Mouse (Mus musculus) stomach, embryonic 14.5 days (tissue): ENCODE results near the gene 3110040M04Rik. TPM values are rescaled to one million over a fixed set of nuclear protein-coding genes. Genes with fewer than 3 reads are reported as not detected.
"Not testable (repeated sequence)": the region's sequence is repeated elsewhere in the genome, so short reads cannot be mapped to it uniquely, and the experiment has no call there.

Experiments
- ATAC-seq: fragments of 200-750 bp; cut with Nextera tagmentation; 2 replicates; pipeline ENCODE4 v1.8.0; 2017; ENCODE audit warnings: low read depth, moderate TSS enrichment; ENCODE audit not compliant: insufficient number of reproducible peaks, insufficient read depth, low FRiP score
- H3K27ac ChIP-seq: fragments of 300-500 bp; sonication (generic); 2 replicates; pipeline ENCODE4 v1.5.1; 2014; ENCODE audit warnings: mild to moderate bottlenecking, low read length, moderate library complexity, mixed read lengths
- H3K27me3 ChIP-seq: fragments of 300-500 bp; sonication (generic); 2 replicates; pipeline ENCODE4 v1.6.1; 2014; ENCODE audit warnings: low read length, control low read depth, mixed read lengths; ENCODE audit not compliant: control insufficient read depth, insufficient read depth
- H3K36me3 ChIP-seq: fragments of 300-500 bp; sonication (generic); 2 replicates; pipeline ENCODE4 v1.6.1; 2014; ENCODE audit warnings: mild to moderate bottlenecking, control low read depth, low read length, moderate library complexity, mixed read lengths; ENCODE audit not compliant: control insufficient read depth, insufficient read depth
- H3K4me1 ChIP-seq: fragments of 300-500 bp; sonication (generic); 2 replicates; pipeline ENCODE4 v1.6.1; 2014; ENCODE audit warnings: low read length, control low read depth, mixed read lengths; ENCODE audit not compliant: control insufficient read depth, insufficient read depth
- H3K4me2 ChIP-seq: fragments of 300-500 bp; sonication (generic); replicated peaks from 2 replicates; pipeline ENCODE4 v1.6.1; 2014; ENCODE audit warnings: low read depth, low read length, control low read depth
- H3K4me3 ChIP-seq: fragments of 300-500 bp; sonication (generic); 2 replicates; pipeline ENCODE4 v1.5.1; 2014; ENCODE audit warnings: low read depth, low read length, control low read depth
- H3K9ac ChIP-seq: fragments of 300-500 bp; sonication (generic); replicated peaks from 2 replicates; pipeline ENCODE4 v1.6.1; 2014; ENCODE audit warnings: low read depth, mild to moderate bottlenecking, control low read depth, low read length, moderate library complexity, mixed read lengths
- H3K9me3 ChIP-seq: fragments of 300-500 bp; sonication (generic); 2 replicates; pipeline ENCODE4 v1.6.1; 2016; ENCODE audit warnings: low read depth, low read length, control low read depth; ENCODE audit not compliant: control insufficient read depth
- WGBS: fragments of 180-500 bp; shearing (Covaris S2); extraction: QIAGEN DNeasy Blood & Tissue Kit; methylation state at CpG from one replicate; pipeline ENCODE4 v1.1.7; 2014; 5-methylcytosine and 5-hydroxymethylcytosine counted together
- polyA plus RNA-seq: library from polyadenylated mRNA; unstranded; fragments of >200 nt; fragmentation: Nextera tagmentation; extraction: Ambion mirVana; gene quantifications from 2 replicates; pipeline ENCODE4 v1.2.1, GENCODE M21; 2014

Gene 3110040M04Rik
- polyA plus RNA-seq, 1 experiment from 2014 or later, result not detected

DNA sequence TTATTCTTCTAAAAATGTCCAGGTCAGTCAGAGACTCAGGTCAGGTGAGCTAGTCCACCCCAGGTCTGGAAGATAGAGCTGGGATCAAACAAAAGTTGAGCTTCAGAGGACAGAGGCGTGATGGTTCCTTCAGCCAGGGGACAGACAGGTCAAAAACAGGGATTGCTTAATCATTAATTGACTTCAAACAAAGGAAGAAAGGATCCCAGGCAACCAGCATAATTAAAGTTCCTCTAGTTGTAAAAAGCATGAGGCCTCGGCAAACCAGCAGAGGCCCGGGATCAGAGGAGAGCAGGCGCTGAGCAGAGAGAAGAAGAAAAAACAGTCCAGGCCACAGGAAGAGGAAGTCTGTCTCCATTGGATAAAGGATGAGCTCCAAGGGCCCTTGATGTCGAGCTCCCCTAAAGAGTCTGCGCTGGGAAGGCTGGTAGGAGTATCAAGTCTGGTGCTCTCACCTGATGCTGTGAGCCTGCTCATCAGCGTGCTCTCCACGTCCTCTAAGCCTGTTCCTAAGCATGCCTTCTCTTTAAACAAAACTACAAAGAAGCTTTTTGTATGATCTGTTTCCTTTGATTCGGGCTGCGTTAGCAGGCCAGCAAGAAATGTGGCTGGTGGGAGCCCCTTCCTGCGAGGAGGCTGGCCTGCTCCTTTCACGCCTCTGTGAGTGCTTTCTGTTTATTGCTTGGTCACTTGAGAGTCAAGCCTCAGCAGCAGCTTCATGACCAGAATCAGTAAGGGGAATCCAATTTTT lies 36.4 kb upstream of the 3110040M04Rik start:
- no peak overlapping the region for H3K27ac ChIP-seq
- no peak overlapping the region for H3K4me2 ChIP-seq
- no peaks in the 10 kb centered on the region for H3K9me3 ChIP-seq
- no peaks in the 10 kb centered on the region for H3K36me3 ChIP-seq
- WGBS, result 26% methylated on average over 12 of the region's 12 CpGs
- no peaks in the 10 kb centered on the region for H3K27me3 ChIP-seq
- H3K4me3 ChIP-seq, result no peak overlapping the region
- no peak overlapping the region for H3K9ac ChIP-seq
- ATAC-seq, result no peak
- 0 out of 2 replicates have a peak, but pooled peaks cover 4% of the 10 kb centered on the region for H3K4me1 ChIP-seq

DNA sequence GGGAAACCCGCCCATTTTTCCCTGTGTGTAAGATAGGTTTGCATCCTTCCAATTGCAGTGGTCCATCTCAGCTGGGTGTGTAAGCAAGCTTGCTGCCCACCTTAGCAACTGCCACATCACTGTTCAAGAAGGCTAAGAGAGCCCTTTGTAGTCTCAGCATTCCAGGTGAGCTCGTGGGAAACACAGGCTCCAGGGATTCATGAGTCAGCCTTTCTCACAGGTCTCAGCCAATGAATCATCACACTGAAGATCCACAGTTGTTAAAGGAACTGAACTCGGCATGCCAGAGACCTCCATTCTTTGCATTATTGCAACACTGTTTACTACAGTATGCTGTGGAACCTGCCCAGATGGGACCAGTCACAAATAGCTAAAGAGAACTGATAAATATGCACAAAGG lies 35.3 kb upstream of the 3110040M04Rik start:
- H3K27me3 ChIP-seq, result no peaks in the 10 kb centered on the region
- no peak overlapping the region for H3K4me3 ChIP-seq
- WGBS, result 66% methylated on average over 3 of the region's 3 CpGs
- no peaks in the 10 kb centered on the region for H3K36me3 ChIP-seq
- H3K9ac ChIP-seq, result no peak overlapping the region
- H3K9me3 ChIP-seq, result no peaks in the 10 kb centered on the region
- 0 out of 2 replicates have a peak, but pooled peaks cover 4% of the 10 kb centered on the region for H3K4me1 ChIP-seq
- no peak for ATAC-seq
- H3K4me2 ChIP-seq, result no peak overlapping the region
- no peak overlapping the region for H3K27ac ChIP-seq

DNA sequence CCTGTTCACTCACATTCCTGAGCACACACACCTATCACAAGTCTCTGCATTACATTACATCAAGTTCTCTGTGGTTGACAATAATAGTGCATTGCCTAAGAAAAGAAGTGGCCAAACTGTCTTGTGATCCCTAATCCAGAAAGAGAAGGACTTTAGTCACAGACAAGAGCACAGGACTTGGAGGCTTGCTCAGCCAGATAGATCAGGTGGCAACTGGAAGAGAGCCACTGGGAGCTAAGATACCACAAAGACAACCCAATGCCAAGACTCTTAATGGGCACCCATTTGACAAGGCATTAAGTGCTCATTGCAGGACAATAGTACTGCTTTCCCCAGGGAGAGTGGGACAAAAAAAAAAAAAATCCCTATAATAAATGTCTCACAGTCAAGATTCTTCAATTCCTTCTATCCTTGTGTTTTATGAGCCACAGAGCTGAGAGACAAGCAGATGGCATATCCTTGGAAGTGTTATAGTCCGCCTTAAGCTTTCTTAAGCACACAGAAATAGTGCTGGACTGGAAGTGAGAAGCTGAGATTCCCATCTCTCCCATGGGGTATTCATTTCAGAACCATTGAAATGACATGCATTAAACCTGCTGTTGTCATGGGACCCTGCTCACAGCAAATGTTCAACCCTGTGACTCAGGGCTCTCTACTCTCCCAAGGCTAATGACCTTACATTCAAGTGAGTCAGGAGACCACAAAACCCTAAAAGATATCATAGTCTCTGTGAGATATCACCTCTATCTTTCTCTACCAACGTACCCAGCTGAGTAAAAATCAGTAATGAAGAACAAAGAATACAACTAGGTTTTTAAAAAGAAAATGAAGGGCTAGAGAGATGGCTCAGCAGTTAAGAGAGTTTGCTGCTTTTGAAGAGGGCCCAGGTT lies 32.1 kb upstream of the 3110040M04Rik start:
- H3K36me3 ChIP-seq, result no peaks in the 10 kb centered on the region
- H3K27ac ChIP-seq, result no peak overlapping the region
- no peak for ATAC-seq
- WGBS, result 80% methylated on average over 2 of the region's 2 CpGs
- no peaks in the 10 kb centered on the region for H3K9me3 ChIP-seq
- H3K4me1 ChIP-seq, result 0 out of 2 replicates have a peak, but pooled peaks cover 4% of the 10 kb centered on the region
- no peak overlapping the region for H3K9ac ChIP-seq
- no peak overlapping the region for H3K4me3 ChIP-seq
- no peaks in the 10 kb centered on the region for H3K27me3 ChIP-seq
- no peak overlapping the region for H3K4me2 ChIP-seq

DNA sequence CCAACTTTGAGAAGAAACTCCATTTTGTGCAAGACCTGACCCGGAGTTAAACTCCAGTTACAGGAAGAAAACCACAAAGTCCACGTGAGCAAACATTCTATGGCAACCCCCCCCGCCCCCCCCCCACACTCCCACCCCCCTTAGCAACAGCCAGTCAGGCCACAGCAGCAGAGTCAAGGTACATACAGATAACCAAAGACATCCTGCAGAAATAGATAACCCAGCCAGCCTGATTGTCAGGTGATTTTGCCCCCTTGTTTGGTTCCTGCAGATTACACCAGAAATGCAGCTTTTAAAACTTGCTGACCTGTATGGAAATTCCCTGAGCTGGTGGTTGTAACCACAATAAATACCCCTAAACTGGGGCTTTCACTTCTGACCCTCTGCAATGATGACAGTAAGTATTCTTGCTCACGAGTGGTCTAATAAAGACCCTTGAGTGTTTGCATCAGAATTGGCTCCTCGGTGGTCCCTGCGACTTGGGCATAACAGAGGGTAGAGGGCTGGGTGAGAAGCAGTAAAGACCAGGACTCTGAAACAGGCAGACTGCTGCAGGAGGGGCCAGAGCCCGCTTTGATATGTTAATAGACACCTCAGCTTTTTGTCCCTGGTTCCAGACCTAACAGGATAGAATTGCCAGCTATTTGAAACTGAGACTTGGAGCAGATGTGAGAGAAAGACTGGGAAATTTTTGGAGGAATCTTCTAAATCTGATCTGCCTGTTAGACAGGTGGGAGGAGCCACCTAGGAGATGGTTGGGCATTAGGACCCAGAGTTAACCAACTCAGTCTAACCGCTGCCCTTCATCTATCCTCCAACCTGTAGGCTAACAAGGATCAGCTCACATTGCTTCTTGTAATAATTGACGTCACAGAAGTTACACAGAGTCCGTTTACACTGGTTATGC lies 26.6 kb upstream of the 3110040M04Rik start:
- 0 out of 2 replicates have a peak overlapping the region, but pooled peaks have one; percentile 6 for H3K4me3 ChIP-seq
- peak; percentile 91 for ATAC-seq
- H3K9me3 ChIP-seq, result no peaks in the 10 kb centered on the region
- peak overlapping the region; percentile 33 for H3K4me2 ChIP-seq
- H3K27ac ChIP-seq, result no peak overlapping the region
- H3K9ac ChIP-seq, result no peak overlapping the region
- H3K4me1 ChIP-seq, result no peaks in the 10 kb centered on the region
- no peaks in the 10 kb centered on the region for H3K36me3 ChIP-seq
- H3K27me3 ChIP-seq, result no peaks in the 10 kb centered on the region
- 13% methylated on average over 10 of the region's 10 CpGs for WGBS

DNA sequence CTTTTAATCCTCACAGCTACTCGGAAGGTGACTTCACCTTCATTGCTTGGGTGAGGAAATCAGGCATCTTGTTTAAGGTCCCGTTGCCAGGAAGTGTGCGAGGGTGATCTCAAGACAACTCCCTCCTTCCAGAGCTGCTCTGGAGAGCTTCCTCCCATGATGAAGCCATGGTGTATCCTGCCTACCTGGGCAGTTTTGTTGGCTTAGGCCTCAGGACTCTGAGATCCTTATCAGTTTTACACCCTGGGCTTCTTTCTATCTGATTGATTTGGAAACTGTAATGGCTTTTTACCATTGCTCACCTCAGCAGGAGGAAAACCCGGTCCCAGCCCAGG lies 26.0 kb upstream of the 3110040M04Rik start:
- Histone ChIP-seq H3K4me3 (0 out of 2 replicates have a peak overlapping the region, but pooled peaks have one; percentile 6), H3K4me1 (no peaks in the 10 kb centered on the region), H3K36me3 (no peaks in the 10 kb centered on the region), H3K4me2 (peak overlapping the region; percentile 33), H3K27me3 (no peaks in the 10 kb centered on the region), H3K27ac (no peak overlapping the region), H3K9me3 (no peaks in the 10 kb centered on the region), H3K9ac (no peak overlapping the region)
- ATAC-seq, result peak; percentile 10; the same call in 1 of the 2 replicates
- 13% methylated on average over 4 of the region's 4 CpGs for WGBS

DNA sequence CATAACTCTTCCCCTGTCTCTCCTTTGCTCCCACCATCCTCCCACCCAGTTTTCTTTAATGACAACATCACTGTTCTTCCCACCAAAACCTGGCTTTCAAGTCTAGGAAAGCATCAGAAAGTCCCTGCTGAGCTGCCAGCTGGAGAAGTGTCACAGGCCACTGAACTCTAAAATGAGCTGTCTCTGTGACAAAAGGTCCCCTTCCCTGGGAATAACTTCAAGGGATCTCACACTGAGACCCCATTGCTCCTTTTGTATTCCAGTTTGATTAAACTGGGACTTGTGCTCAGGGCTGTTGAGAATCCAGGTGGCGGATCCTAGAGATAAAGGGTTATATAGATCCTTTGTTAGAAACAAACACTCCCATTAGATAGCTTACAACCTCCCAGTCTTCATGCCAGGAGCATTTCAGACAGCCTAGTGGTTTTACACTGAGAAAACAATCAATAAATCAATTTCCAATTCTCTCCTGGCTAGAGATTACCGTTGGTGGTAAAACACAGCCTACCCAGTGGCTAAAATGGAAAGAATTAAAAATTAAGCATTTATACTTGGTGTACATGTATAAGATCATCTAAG lies 25.3 kb upstream of the 3110040M04Rik start:
- no peak overlapping the region for H3K9ac ChIP-seq
- no peaks in the 10 kb centered on the region for H3K4me1 ChIP-seq
- no peak for ATAC-seq
- H3K27me3 ChIP-seq, result no peaks in the 10 kb centered on the region
- H3K4me3 ChIP-seq, result no peak overlapping the region
- H3K27ac ChIP-seq, result no peak overlapping the region
- 49% methylated on average over 2 of the region's 2 CpGs for WGBS
- H3K36me3 ChIP-seq, result no peaks in the 10 kb centered on the region
- H3K9me3 ChIP-seq, result no peaks in the 10 kb centered on the region
- H3K4me2 ChIP-seq, result no peak overlapping the region

DNA sequence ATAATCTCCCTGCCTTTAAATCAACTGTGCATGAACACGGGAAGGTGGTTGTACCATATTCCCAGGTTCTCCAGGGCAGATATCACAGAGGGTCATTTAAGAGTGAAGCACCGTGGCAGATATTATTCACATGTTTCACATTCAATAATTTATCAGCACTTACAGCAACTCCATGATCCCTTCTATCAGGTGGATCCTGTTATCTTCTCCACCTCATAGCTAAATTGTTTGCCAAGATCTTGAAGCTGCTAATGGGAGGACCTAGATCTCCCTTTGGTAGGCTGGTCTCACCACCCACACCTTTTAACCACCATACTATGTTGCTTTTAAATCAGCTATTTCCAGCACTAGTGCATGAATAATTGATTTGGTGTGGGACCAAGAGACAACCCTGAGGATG lies 23.8 kb upstream of the 3110040M04Rik start:
- WGBS, result 86% methylated on average over 2 of the region's 2 CpGs
- Histone ChIP-seq H3K9me3 (no peaks in the 10 kb centered on the region), H3K36me3 (no peaks in the 10 kb centered on the region), H3K4me2 (no peak overlapping the region), H3K4me1 (no peaks in the 10 kb centered on the region), H3K9ac (no peak overlapping the region), H3K27me3 (no peaks in the 10 kb centered on the region), H3K4me3 (no peak overlapping the region), H3K27ac (no peak overlapping the region)
- no peak for ATAC-seq

DNA sequence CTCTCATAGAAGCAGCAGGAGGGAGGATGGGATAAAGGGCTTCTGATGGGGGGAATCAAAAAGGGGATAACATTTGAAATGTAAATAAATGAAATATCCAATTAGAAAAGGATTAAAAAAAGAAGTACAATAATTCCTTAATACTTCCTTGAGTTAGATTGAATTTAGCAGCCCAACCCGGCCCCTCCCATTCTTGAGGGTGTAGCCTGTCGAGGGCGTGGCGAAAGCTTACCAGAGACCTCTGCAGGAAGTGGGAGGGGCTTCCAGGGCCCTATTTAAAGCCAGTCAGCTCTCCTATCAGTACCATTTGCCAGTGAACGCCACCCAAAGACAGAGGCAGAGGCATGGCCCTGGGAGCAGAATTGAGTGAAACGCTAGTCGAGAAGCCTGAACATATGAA lies 21.7 kb upstream of the 3110040M04Rik start, which contains the start of gene Gm47985:
Gene Gm47985, plus strand, starts transcription at position 272 of the 400 bp plus-strand sequence.
- not testable (repeated sequence) for H3K9ac ChIP-seq, H3K27me3 ChIP-seq, H3K27ac ChIP-seq, H3K36me3 ChIP-seq, H3K4me1 ChIP-seq, ATAC-seq, H3K9me3 ChIP-seq, H3K4me3 ChIP-seq, H3K4me2 ChIP-seq
- WGBS, result no CpG with 5 or more reads among the region's 7 CpGs
